Mouse (Mus musculus) CH12.LX (cell line): ENCODE data around the gene Cmip. TPM values are rescaled to one million over a fixed set of nuclear protein-coding genes. Genes with fewer than 3 reads are reported as not detected.

Source experiments
- DNase-seq: peaks from one replicate; pipeline ENCODE4 v3.0.0-alpha.2; 2013; ENCODE audit errors: extremely low read depth
- H3K27ac ChIP-seq: 2 replicates; pipeline ENCODE4 v1.5.1; 2012; ENCODE audit warnings: low read depth, mild to moderate bottlenecking, control low read depth, moderate library complexity; ENCODE audit not compliant: insufficient read depth
- H3K27me3 ChIP-seq: replicated peaks from 2 replicates; pipeline ENCODE3; 2012; ENCODE audit warnings: inconsistent platforms
- H3K36me3 ChIP-seq, 2 experiments: replicated peaks in 1 of 2; 2 replicates each; pipeline versions ENCODE3 to v1.6.1; 2012; ENCODE audit warnings: inconsistent platforms in 1 of 2, low read length in 1 of 2, mild to moderate bottlenecking in 1 of 2, mixed read lengths in 1 of 2, moderate library complexity in 1 of 2; ENCODE audit not compliant: control insufficient read depth in 1 of 2, insufficient read depth in 1 of 2
- H3K4me1 ChIP-seq, 2 experiments: 2 replicates each; pipeline ENCODE4 v1.6.1; 2012; ENCODE audit warnings: inconsistent platforms in 1 of 2, moderate library complexity in 1 of 2; ENCODE audit not compliant: insufficient read depth in 2 of 2, control insufficient read depth in 1 of 2
- H3K4me2 ChIP-seq: 2 replicates; pipeline ENCODE4 v1.6.1; 2012; ENCODE audit warnings: low read depth, mild to moderate bottlenecking, control low read depth; ENCODE audit not compliant: poor library complexity, insufficient read depth, severe bottlenecking
- H3K4me3 ChIP-seq, 3 experiments: fragments of 150-350 bp in 1 of 3; sonication (generic) in 1 of 3; replicated peaks in 1 of 3; 2 replicates each; pipeline versions ENCODE3 to v1.5.1; 2011 to 2012; ENCODE audit warnings: low read depth in 2 of 3, low read length in 2 of 3, mild to moderate bottlenecking in 2 of 3, moderate library complexity in 2 of 3, control low read depth in 1 of 3, improper control_type of control experiment in 1 of 3, inconsistent platforms in 1 of 3, mixed read lengths in 1 of 3; ENCODE audit not compliant: poor library complexity in 1 of 3
- H3K79me2 ChIP-seq: replicated peaks from 2 replicates; pipeline ENCODE4 v1.6.1; 2012; ENCODE audit warnings: mild to moderate bottlenecking, moderate library complexity; ENCODE audit not compliant: control insufficient read depth, poor library complexity, insufficient read depth, severe bottlenecking; ENCODE audit errors: extremely low read depth
- H3K9ac ChIP-seq: 2 replicates; pipeline ENCODE4 v1.6.1; 2012; ENCODE audit warnings: low read depth, mild to moderate bottlenecking, control low read depth, moderate library complexity; ENCODE audit not compliant: insufficient read depth
- H3K9me3 ChIP-seq: replicated peaks from 2 replicates; pipeline ENCODE3; 2012; ENCODE audit warnings: low read length, inconsistent platforms, mixed read lengths
- CTCF ChIP-seq, 2 experiments: IDR thresholded peaks in 1 of 2; conservative IDR thresholded peaks in 1 of 2; 2 replicates each; pipeline ENCODE4 v1.5.1; 2011 to 2012; ENCODE audit warnings: low read depth in 2 of 2, low read length in 2 of 2, improper control_type of control experiment in 1 of 2, inconsistent platforms in 1 of 2, mild to moderate bottlenecking in 1 of 2, moderate library complexity in 1 of 2
- ELF1 ChIP-seq: IDR thresholded peaks from 2 replicates; pipeline ENCODE4 v1.6.1; 2014; ENCODE audit warnings: low read depth, mild to moderate bottlenecking, inconsistent platforms, low read length, improper control_type of control experiment
- EP300 ChIP-seq: IDR thresholded peaks from 2 replicates; pipeline ENCODE4 v1.6.1; 2011; ENCODE audit warnings: low read length, improper control_type of control experiment
- ETS1 ChIP-seq: conservative IDR thresholded peaks from 2 replicates; pipeline ENCODE4 v1.6.1; 2012; ENCODE audit warnings: low read depth, mild to moderate bottlenecking, inconsistent platforms, low read length, improper control_type of control experiment, moderate library complexity
- HCFC1 ChIP-seq: IDR thresholded peaks from 2 replicates; pipeline ENCODE4 v1.6.1; 2012; ENCODE audit warnings: low read depth, mild to moderate bottlenecking, inconsistent platforms, low read length, improper control_type of control experiment
- JUN ChIP-seq: IDR thresholded peaks from 2 replicates; pipeline ENCODE4 v1.6.1; 2011; ENCODE audit warnings: low read depth, mild to moderate bottlenecking, low read length, improper control_type of control experiment, moderate library complexity; ENCODE audit not compliant: insufficient read depth
- KAT2A ChIP-seq: IDR thresholded peaks from 2 replicates; pipeline ENCODE4 v1.6.1; 2012; ENCODE audit warnings: low read length, improper control_type of control experiment, inconsistent platforms; ENCODE audit not compliant: insufficient replicate concordance
- MAFK ChIP-seq: IDR thresholded peaks from 2 replicates; pipeline ENCODE4 v1.6.1; 2011; ENCODE audit warnings: low read length, improper control_type of control experiment; ENCODE audit not compliant: insufficient replicate concordance
- MXI1 ChIP-seq: IDR thresholded peaks from 2 replicates; pipeline ENCODE4 v1.6.1; 2011; ENCODE audit warnings: mild to moderate bottlenecking, low read depth, low read length, improper control_type of control experiment
- MYC ChIP-seq: IDR thresholded peaks from 2 replicates; pipeline ENCODE4 v1.6.1; 2011; ENCODE audit warnings: low read depth, mild to moderate bottlenecking, improper control_type of control experiment, low read length
- SMC3 ChIP-seq: IDR thresholded peaks from 2 replicates; pipeline ENCODE4 v1.6.1; 2011; ENCODE audit warnings: low read depth, low read length, improper control_type of control experiment
- TCF12 ChIP-seq: IDR thresholded peaks from 2 replicates; pipeline ENCODE4 v1.6.1; 2014; ENCODE audit warnings: low read depth, mild to moderate bottlenecking, inconsistent platforms, low read length, improper control_type of control experiment
- USF2 ChIP-seq: conservative IDR thresholded peaks from 2 replicates; pipeline ENCODE4 v1.6.1; 2011; ENCODE audit warnings: low read depth, low read length, improper control_type of control experiment
- ZC3H11A ChIP-seq: IDR thresholded peaks from 2 replicates; pipeline ENCODE4 v1.6.1; 2012; ENCODE audit warnings: low read depth, mild to moderate bottlenecking, inconsistent platforms, low read length, improper control_type of control experiment
- ZMIZ1 ChIP-seq: IDR thresholded peaks from 2 replicates; pipeline ENCODE4 v1.6.1; 2012; ENCODE audit warnings: low read depth, mild to moderate bottlenecking, inconsistent platforms, low read length, improper control_type of control experiment
- dilution Hi-C: fragments of 300-500 bp; cut with MboI; formaldehyde crosslinking; loops from 2 replicates; pipeline ENCODE4 v1.14.3; 2020; ENCODE audit warnings: low sequenced_read_pairs; ENCODE audit not compliant: extremely low pct_unique_long_range_greater_than_20kb, extremely low pct_ligation_motif_present
- in situ Hi-C: fragments of 300-500 bp; cut with MboI; formaldehyde crosslinking; loops from 3 replicates; pipeline ENCODE4 v1.14.3; 2019; ENCODE audit warnings: low sequenced_read_pairs, low pct_ligation_motif_present, low pct_unique_long_range_greater_than_20kb, mixed read lengths
- polyA plus RNA-seq: library from polyadenylated mRNA; unstranded; fragments of >175 nt; gene quantifications from 2 replicates; pipeline ENCODE4 v1.2.1, GENCODE M21; 2012; ENCODE audit warnings: low read depth; ENCODE audit not compliant: insufficient read length
- total RNA-seq, 2 experiments: library from RNA; depleted of rRNA; stranded (reverse); fragments of 300-350 nt in 1 of 2; fragments of >200 nt in 1 of 2; gene quantifications; 2 replicates each; pipeline ENCODE4 v1.2.3; 2012 to 2014

The Cmip gene
- total and polyA plus RNA-seq, 3 experiments = 5.2 to 39.0 (median 16.5) TPM

GRCm38 (mm10) chr8:117362438-117362726, 105.5 kb downstream of the Cmip start:
- no peak overlapping the region for H3K9ac ChIP-seq
- peaks cover 0 to 53% of the 10 kb centered on the region in 2 experiments for H3K36me3 ChIP-seq
- H3K4me1 ChIP-seq = peaks cover 7 to 58% of the 10 kb centered on the region in 2 experiments; a peak in 3 of 4 replicates
- no peak for DNase-seq
- in situ Hi-C loops (no loop called here), dilution Hi-C loops (no loop called here)
- no peak overlapping the region for H3K27ac ChIP-seq
- H3K4me3 ChIP-seq = no peak overlapping the region
- no peaks in the 10 kb centered on the region for H3K27me3 ChIP-seq
- H3K9me3 ChIP-seq = no peaks in the 10 kb centered on the region
- H3K79me2 ChIP-seq = no peaks in the 10 kb centered on the region; the same call in 1 of the 2 replicates
- TF ChIP-seq ZMIZ1 (no peak), MXI1 (no peak), EP300 (no peak), ETS1 (no peak), MYC (no peak), KAT2A (no peak)
- H3K4me2 ChIP-seq = no peak overlapping the region

- Histone ChIP-seq H3K4me1 (peaks cover 7 to 64% of the 10 kb centered on the region in 2 experiments; a peak in 3 of 4 replicates), H3K9ac (no peak overlapping the region), H3K9me3 (no peaks in the 10 kb centered on the region), H3K4me2 (no peak overlapping the region), H3K27ac (no peak overlapping the region), H3K27me3 (no peaks in the 10 kb centered on the region)
- in situ Hi-C loops = no loop called here
- DNase-seq = no peak
- no peak for TF ChIP-seq CTCF (conservative IDR thresholded peaks at IDR 0.05 in 1 of 2, IDR thresholded peaks at IDR 0.05 in 1 of 2; ENCODE audit: low read depth in 2 of 2, low read length in 2 of 2)
- no peak for TF ChIP-seq TCF12
- TF ChIP-seq HCFC1 = no peak
- no peak for TF ChIP-seq ELF1
- TF ChIP-seq JUN = no peak
- TF ChIP-seq ETS1 = no peak
- no peak for TF ChIP-seq MAFK
- no peak for TF ChIP-seq USF2
- no peak for TF ChIP-seq SMC3
- no peak for TF ChIP-seq ZC3H11A
- TF ChIP-seq, all 38 proteins: peak for 0
- H3K79me2 ChIP-seq = no peaks in the 10 kb centered on the region; the same call in 1 of the 2 replicates
- H3K4me3 ChIP-seq = no peak overlapping the region
- peaks cover 0 to 46% of the 10 kb centered on the region in 2 experiments for H3K36me3 ChIP-seq
- dilution Hi-C loops = no loop called here
These were observed 106.4 kb downstream of the Cmip start for GRCm38 (mm10) chr8:117363291-117363690.
